ENCODE assay signal across 8 mouse cellular contexts in the genomic region with DNA sequence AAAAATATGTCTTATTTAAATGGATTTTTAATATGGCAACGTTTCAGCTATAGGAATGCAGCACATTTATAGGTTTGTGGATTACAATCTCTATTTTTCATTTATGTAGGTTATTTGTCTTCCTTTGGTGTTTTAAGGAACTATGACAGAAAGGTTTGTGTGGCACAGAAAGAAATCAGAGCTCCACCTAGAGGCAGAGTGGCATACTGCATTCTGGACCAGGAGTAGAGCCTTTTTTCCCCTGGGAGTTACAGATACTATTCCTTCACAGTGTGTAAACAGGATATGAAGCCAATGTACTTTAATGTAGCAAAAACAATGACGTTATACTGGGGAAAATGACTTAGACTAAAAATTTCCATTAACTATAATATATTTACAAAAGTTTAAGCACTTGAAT.
A peak's percentile ranks its signal among the peaks of the same experiment; 100 is the strongest.
DNase-seq lines count a peak whose midpoint lies in the region; ATAC-seq lines count a peak whose summit lies in the region.

No protein-coding gene starts in this region.

- no peak overlapping the region for H3K27ac ChIP-seq in hindbrain, embryonic 11.5 days (ENCODE audit: low read depth, low read length)
- H3K27ac ChIP-seq in hindbrain, embryonic 12.5 days: no peak overlapping the region

- H3K4me2 ChIP-seq in hindbrain, embryonic 11.5 days (replicated peaks; ENCODE audit: low read depth, low read length): no peak overlapping the region
- H3K4me2 ChIP-seq in hindbrain, embryonic 12.5 days (replicated peaks): no peak overlapping the region

- H3K9me3 ChIP-seq in hindbrain, embryonic 11.5 days (ENCODE audit: control insufficient read depth, low read length): no peaks in the 10 kb centered on the region
- H3K9me3 ChIP-seq in hindbrain, embryonic 12.5 days (replicated peaks): no peaks in the 10 kb centered on the region

- 5% methylated on average over 2 of the region's 2 CpGs for WGBS in hindbrain, embryonic 11.5 days
- WGBS in hindbrain, embryonic 12.5 days: 5% methylated on average over 2 of the region's 2 CpGs

- H3K4me1 ChIP-seq in hindbrain, embryonic 11.5 days (replicated peaks; ENCODE audit: control insufficient read depth, insufficient read depth, low read length): no peaks in the 10 kb centered on the region
- no peaks in the 10 kb centered on the region for H3K4me1 ChIP-seq in hindbrain, embryonic 12.5 days

- no peaks in the 10 kb centered on the region for H3K27me3 ChIP-seq in hindbrain, embryonic 11.5 days (ENCODE audit: control insufficient read depth, insufficient read depth, low read length)
- H3K27me3 ChIP-seq in hindbrain, embryonic 12.5 days: no peaks in the 10 kb centered on the region
- no peaks in the 10 kb centered on the region for H3K27me3 ChIP-seq in splenic B cell, adult 2 months (ENCODE audit: control insufficient read depth, insufficient read depth, low read length, poor library complexity, severe bottlenecking)

- peak; percentile 80 for DNase-seq in hindbrain, embryonic 11.5 days (ENCODE audit: low spot score)
- peak; percentile 60 for DNase-seq in ZHBTc4 (ENCODE audit: low read depth, low spot score)
- peak; percentile 82 for DNase-seq in embryo, embryonic 10 days (ENCODE audit: low spot score)
- peak; percentile 35 to 62 for DNase-seq in heart, adult 9 months (ENCODE audit: low spot score in 2 of 2)
- peak; percentile 8 to 72 for DNase-seq in layer of hippocampus, adult 8-10 months (ENCODE audit: low spot score in 2 of 2)
- DNase-seq in splenic B cell, adult 2 months (ENCODE audit: low read depth, low spot score): peak; percentile 91

- no peaks in the 10 kb centered on the region for H3K36me3 ChIP-seq in hindbrain, embryonic 11.5 days (ENCODE audit: control insufficient read depth, insufficient read depth, low read length)
- H3K36me3 ChIP-seq in hindbrain, embryonic 12.5 days: no peaks in the 10 kb centered on the region
- no peaks in the 10 kb centered on the region for H3K36me3 ChIP-seq in splenic B cell, adult 2 months (ENCODE audit: control insufficient read depth, insufficient read depth, low read length, poor library complexity, severe bottlenecking)

- ATAC-seq in hindbrain, embryonic 11.5 days (ENCODE audit: low FRiP score): peak; percentile 51
- no peak for ATAC-seq in hindbrain, embryonic 12.5 days (ENCODE audit: low FRiP score)
- ATAC-seq in megakaryocyte, adult 5-6 weeks (ENCODE audit: poor library complexity, severe bottlenecking): peak; percentile 100

- H3K4me3 ChIP-seq in hindbrain, embryonic 11.5 days (ENCODE audit: low read depth, low read length): no peak overlapping the region
- no peak overlapping the region for H3K4me3 ChIP-seq in hindbrain, embryonic 12.5 days

- no peak overlapping the region for H3K9ac ChIP-seq in hindbrain, embryonic 11.5 days (ENCODE audit: low read depth, low read length)
- no peak overlapping the region for H3K9ac ChIP-seq in hindbrain, embryonic 12.5 days

Comparison
In these comparisons a context has a peak if more than half of its experiments do, and no peak if none do; other contexts are left out.
1. DNase-seq: peak in every context shown above with its lines; median percentile 91 in splenic B cell, adult 2 months; 82 in embryo, embryonic 10 days; 80 in hindbrain, embryonic 11.5 days; 60 in ZHBTc4; 48 in heart, adult 9 months; 40 in layer of hippocampus, adult 8-10 months.